Mouse (Mus musculus) cerebellum, adult 8-10 months (tissue): ENCODE data around the gene Aldh18a1.

ENCODE experiments used
- DNase-seq: peaks from one replicate; pipeline ENCODE4 v3.0.0; 2022

Aldh18a1 gene

DNA sequence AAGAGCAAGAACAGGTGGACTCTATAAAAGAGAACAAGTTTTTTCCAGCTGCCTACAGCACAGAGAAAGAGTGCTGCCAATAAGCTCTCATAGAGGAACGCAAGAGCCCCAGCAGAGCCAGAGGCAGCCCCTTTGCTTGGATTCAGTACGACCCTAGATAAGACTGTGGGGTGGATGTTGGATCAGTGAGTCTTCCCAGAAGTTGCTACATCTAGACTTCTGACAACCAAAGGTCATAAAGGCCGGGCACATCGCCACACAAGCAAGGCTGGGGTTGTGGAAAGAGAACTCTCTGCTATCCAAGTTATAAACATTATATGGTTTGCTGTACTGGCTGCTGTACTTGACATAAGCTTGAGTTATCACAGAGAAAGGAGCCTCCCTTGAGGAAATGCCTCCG lies 67.9 kb downstream of the Aldh18a1 start:
- DNase-seq, result no peak

DNA sequence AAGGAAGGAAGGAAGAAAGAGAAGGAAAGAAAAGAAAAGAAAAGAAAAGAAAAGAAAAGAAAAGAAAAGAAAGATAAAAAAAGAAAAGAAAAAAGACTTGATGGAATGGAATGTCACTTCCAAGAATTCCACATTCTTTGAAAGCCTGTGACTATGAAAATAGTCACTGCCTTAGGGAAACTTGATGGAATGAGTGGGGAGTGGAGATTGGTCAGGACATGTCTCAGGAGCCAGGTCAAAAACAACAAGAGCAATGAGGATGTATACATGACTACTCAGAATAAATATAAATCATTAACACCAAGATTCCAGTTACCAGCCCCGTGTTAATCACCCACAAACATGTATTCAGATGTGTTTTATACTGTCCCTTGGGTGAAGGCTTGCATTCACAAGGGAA lies 69.6 kb downstream of the Aldh18a1 start:
- no peak for DNase-seq

DNA sequence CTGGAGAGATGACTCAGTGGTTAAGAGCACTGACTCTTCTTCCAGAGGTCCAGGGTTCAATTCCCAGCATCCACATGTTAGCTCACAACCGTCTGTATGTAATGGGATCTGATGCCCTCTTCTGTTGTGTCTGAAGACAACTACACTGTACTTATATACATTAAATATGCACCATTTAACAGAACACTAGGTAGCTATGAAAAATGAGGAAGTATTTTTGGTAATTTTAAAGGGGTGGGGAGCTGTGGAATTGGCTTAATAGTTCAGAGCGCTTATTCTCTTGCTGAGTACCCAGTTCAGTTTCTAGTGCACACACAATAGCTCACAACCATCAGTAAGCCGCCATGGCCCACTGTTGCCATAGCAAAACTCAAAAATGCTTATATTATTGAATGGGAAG lies 72.7 kb downstream of the Aldh18a1 start:
- DNase-seq, result no peak

DNA sequence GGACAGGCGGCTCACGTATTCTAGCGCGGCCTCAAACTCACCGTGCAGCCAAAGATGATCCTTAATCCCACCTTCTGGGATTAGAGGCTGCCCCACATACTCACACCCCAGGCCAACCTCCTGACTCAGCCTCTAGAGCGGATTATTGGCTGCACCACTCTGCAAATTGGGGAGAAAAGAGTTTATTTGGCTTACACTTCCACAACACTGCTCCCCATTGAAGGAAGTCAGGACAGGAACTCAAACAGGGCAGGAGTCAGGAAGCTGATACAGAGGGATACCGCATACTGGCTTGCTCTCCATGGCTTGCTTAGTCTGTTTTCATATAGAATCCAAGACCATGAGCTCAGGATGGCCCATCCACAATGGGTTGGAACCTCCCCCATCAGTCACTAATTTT lies 73.9 kb downstream of the Aldh18a1 start:
- DNase-seq, result no peak

DNA sequence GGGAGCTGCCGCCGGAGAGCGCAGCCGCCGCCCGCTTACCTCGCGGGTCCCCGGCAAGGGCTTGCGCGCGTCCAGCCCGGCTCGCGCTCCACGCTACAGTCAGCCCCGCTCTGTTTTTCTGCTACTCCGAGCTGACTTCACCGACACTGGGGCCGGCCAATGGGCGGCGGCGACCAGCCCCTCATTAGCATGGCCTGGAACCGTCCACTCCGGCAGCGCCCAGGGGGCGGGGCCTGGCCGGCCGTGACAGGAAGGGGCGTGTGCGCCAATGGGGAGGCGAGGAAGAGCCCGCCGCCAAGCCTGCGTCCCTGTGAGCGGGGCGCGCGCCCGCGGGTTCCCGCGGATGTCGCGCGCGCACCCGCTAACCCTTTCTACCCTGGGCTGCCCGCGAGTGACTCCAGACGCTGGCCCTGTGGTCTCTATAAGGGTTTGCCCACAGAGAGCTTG lies 74.6 kb downstream of the Aldh18a1 start, which contains the start of gene Sorbs1:
Sorbs1 (minus strand) TSS at position 148 of the 447 bp plus-strand sequence.
- DNase-seq, result peak; percentile 96

DNA sequence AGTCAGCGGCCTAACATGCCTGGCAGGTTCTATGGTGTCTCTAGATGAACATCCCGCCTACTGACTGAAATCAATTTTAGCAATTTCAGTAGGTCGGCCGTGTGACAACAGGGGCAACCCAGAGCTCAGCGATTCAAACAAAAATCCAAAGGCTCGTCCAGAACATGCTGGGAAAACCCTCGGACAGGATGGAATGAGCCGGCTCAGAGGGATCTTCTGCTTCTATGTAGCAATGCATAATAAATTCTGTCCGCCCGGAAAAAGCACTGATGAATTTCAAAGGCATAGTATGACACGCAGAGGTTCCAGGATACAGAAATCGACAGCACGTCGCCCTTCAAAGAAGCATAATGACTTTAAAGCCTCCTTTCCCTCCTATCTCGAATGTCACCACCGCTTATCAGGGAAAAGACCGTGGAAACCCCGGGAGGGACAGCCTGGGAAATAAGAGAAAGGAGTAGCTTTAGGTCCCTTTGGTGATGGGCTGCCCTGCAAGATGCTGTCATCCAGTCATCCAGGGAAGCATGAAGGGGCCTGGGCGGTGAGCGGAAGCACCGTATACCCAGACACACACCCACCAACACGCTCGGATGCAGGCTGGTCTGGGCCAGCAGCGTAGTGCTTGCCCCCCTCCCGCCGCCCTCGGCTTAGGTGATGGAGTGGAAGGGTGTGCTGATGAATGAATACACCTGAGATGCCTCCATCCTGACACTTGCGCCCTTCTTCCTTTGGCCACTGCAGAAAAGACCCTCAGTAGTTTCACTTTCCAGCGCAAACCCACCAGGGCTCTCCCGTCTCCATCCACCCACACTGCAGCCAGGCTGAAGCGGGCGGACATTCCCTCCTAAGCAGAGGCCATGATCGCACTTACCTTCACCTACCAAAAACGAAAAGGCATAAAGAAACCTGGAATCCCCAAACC lies 75.5 kb downstream of the Aldh18a1 start:
- DNase-seq, result peak; percentile 55

DNA sequence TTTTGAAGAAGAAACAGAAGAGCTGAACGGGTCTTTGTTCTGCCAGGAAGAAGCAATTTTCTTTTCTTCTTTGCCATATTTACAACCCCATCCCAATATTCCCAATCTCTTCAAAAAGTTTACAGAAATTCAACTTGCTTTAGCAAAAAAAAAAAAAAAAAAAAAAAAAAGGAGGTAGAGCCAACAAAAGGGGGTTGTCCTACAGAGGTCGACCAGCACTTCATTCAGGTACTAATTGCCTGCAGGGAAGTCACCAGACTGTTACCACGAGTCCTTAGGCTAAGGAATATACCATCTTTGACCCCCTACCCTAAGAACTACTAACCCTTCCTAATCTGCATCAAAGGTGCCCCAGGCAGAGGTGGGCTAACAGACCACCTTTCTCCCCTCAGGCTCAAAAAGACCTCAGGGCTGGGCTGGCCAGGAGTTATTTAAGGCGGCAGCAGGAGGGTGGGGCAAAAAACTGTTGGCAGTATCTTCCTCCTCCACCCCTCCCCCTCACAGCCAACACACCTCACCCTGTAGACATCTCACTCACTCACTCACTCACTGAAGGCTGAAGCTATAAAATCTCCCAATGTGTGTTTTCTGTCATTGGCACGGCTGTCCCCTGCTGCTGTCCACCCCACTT lies 76.5 kb downstream of the Aldh18a1 start:
- DNase-seq, result no peak

DNA sequence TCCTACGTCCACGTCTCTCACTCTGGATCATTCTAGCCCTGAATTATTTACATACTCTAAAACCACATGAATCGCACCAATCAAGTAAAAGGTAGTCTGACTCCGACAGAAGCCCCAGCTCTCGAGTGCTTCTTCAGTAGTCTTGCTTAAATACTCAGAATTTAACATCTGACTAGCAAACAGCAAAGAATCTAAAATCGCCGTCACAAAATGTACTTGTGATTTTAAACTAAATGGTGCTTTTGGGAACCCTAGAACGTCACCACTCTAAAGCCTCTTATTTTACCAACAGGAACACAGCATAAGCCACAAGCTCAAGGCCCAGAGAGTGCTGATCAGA lies 77.2 kb downstream of the Aldh18a1 start:
- DNase-seq, result no peak

DNA sequence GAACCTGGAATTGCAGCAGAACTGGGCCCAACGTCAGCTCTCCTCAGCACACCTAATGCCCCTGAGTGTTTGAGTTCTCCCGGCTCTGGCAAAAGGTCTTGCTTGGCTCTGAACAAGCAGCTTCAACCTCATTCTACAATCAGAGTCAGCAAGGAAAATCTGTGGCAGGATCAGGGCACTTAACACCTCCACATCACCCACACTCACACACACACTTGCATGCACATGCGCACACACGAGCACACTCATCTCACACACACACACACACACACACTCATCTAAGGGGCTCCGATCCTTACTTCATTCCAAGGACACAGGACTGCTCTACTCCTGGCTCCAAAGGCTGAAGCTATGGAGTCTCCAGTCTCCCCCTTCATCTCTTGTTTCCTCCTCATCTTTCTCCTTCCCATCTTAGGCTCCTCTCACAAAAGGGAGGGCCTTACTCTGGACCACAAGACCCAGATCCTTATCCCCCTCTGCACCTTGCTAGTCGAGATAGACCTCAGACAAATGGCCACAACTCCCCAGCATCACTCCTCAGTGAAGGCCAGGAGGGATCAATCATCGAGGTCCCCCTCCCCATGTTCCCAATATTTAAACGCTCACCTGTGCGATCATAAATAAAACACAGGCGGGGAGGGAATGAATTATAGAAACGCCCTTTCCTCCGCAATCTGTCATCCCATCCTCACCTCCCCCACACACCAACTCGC lies 77.7 kb downstream of the Aldh18a1 start:
- DNase-seq, result no peak

DNA sequence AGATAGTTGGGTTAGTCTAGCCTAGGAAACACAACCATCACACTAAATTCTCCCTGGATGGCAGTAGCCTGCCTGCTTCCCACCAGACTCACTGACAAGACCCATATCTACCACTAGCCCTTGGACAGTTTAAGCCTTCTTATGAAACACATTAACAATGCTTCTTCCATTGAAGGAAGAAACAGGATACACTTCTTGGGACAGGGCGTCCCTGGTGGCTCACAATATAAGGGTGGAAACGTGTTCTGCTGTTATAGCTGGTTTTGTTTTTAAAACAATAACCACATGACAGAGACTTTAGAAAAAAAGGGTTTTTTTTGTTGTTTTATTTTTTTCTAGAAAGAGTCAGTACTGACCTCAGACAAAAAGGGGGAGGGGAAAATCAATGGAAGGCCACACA lies 79.0 kb downstream of the Aldh18a1 start:
- no peak for DNase-seq

DNA sequence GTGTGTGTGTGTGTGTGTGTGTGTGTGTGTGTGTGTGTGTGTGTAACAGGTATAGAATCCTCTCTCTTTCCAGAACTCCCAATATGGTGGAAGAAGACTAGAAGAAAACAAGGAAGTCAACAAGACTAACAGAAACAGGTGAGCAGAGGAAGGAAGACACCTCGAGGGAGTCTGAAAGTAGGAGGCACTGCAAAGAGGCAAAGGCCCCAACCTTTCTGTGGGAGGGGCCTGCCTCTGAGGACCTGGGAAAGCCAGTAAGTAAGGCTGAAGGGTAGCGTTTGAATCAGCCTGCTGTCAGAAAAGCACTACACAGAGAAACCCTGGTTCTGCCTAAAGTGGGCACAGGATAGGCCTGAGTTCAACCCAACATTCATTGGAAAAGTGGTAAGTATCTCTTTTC lies 79.4 kb downstream of the Aldh18a1 start:
- DNase-seq, result no peak

DNA sequence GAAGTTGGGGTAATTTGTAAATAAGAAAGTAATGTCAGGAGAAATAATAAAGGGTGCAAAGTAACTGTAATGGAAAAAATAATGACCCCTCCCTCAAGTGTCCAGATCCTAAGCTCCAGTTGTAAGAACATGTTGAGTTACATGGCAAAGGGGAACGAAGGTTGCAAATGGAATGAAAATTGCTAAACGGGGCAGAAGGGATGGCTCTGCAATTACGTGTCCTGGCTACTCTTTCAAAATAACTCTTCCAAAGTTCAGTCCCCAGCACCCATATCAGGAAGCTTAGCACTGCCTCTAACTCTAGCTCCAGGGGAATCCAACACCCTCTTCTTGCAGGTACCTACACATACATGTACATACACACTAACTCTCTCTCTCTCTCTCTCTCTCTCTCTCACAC lies 81.3 kb downstream of the Aldh18a1 start:
- DNase-seq, result no peak

DNA sequence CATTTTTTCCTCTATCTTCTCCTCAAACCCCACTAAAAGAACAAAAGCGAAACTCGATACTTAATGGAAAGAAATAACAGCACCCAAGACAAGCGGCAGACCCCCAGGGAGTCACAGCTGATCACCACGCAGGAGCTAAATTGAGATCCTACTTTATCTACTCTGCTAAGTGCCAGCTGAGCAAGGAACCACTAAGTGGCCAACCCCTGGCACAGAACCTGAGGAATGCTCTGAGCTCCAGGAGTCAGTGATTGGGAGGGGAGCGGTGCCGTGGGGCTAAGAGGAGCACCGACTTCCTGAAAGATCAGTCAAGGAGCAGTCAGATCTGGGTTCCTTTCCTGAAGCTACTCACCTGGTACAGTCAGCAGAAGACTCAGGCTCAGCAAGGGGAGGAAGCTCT lies 83.9 kb downstream of the Aldh18a1 start:
- DNase-seq, result no peak
